Mouse (Mus musculus): ENCODE measurements around the gene Dclk1. TPM values are rescaled to one million over a fixed set of nuclear protein-coding genes. Genes with fewer than 3 reads are reported as not detected.
A peak's percentile ranks its signal among the peaks of the same experiment; 100 is the strongest.

The Dclk1 gene
- total RNA-seq, 2 experiments from 2014 or later: 794 to 803 TPM

DNA sequence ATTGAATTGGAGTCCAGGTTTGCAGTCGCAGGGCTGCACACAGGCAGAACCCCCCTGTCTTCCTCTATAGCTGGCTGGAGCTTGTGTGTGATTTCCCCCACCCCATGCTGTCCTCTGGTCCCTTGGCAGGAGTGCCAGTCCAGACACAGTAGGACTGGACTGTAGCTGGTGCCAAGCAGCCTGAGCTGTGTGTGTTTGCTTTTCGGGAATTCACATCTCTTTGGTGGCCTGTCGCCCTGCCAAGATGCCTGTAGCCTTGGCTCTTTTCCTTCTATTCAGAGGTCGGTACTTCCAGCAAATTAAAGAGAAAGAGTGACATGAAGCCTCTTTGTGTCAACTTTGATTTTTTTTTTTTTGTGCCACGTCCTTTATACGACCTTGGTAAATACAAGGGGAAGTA lies 6.3 kb downstream of the Dclk1 start:
- intact Hi-C loops (cut with DNase I): loop anchor here (10.0 kb wide), 1 partner anchor 94 kb away; no protein-coding TSS in a partner anchor
- DNase-seq: peak; percentile 92

DNA sequence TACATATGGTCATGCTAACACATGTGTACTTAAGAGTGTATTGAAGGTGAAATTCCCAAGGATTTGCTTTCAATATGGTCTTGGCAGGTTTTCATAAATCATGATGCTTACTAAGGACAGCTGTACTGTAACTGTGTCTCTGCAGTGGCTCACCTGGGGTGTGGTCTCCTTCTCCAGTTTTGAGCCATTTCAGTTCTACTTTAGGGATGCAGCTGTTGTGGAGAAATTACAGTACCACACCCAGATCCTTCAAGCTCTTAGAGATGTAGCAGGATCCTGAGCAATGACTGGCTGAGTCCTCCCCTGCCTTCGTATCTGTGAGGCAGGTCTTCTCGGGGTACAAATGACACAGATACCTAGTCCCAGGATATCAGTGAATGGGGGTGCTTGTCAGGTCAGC lies 8.5 kb downstream of the Dclk1 start:
- no peak for DNase-seq
- intact Hi-C loops (cut with DNase I): no loop called here

DNA sequence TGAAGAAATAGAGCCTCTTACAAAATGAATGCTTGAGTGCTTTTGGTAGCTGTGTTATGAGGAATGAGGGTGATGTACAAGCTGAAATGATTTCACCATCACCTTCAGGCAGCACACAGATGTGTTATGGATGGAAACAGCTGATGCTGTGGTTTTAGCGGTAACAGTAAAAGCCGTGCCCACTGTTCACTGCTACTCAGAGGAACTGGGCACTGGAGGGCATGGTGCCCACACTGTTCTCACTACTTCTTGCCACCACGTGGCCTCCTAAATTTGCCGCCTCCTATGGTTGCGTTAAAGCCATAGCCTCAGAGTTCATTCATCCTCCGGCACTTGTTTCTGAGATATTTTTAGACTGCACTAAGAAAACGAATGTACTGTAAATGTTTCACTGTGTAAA lies 18.0 kb downstream of the Dclk1 start:
- intact Hi-C loops (cut with DNase I): no loop called here
- no peak for DNase-seq

DNA sequence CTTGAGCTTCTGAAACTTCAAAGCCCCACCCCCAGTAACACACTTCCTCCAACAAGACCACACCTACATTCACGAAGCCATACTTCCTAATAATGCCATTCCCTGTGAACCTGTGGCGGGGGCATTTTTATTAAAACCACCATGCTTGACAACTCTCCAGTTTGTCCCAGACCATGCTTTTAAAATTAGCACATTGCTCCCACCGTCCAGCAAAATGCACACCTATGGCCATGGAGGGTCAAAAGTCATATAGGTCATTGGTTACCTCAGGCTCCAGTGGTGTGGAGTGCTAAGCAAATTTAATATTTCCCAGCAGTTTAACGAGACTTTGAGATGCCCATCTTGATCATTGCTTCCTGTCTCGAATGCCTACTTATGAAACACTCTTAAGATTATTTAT lies 23.9 kb downstream of the Dclk1 start:
- no peak for DNase-seq
- intact Hi-C loops (cut with DNase I): no loop called here

DNA sequence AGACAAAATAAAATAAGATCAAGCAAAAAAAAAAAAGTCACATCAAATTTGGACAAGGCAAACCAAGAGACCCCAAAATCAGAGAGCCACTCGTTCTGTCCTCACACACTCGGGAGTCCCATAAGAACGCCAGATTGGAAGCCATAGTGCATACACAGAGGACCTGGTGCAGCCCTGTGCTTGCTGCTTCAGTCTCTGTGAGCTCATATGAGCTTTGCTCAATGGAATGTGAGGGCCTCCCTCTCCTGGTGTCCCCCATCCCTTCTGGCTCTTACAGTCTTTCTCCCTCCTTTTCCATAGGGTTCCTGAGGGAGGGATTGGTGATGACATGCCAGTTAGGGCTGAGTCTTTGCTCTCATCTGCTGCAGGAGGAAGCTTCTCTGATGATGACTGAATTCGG lies 27.6 kb downstream of the Dclk1 start:
- intact Hi-C loops (cut with DNase I): no loop called here
- DNase-seq: no peak

DNA sequence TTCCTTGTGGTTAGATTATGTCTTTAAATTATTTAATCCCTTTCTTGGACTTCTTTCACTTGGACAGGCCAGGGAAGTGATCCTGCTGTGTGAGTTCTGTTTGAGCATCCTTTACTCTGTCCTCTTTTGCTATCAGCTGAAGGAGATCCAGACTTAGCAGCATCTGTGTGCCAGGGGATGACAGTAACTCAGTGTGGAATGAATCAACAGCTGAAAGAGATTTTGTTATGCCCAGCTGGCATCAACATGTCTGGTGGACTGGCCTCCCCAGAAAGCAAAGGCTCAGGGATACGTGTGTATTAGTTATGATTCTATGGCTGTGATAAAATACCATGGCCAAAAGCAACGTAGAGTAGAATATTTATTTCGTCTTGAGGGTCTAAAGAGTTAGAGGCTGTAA lies 28.2 kb downstream of the Dclk1 start:
- intact Hi-C loops (cut with DNase I): no loop called here
- DNase-seq: no peak

DNA sequence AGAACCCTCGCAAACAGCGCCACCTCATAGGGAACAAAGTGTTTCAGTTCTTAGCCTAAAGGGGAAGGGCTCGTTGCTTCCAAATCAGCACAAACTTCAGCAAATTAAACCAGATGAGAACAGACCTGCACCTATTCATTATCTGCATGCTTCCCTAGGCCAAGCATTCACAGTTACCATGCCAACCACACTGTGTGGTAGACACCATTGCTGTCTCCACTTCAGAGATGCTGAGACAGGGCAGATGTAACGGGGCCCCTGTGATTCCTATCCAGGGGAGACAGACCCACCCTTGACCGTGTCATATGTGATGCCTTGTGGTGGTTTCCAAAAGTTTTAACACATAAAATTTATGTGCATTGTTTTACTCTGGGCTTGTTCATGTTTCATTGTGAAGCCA lies 28.8 kb downstream of the Dclk1 start:
- no peak for DNase-seq
- intact Hi-C loops (cut with DNase I): no loop called here

DNA sequence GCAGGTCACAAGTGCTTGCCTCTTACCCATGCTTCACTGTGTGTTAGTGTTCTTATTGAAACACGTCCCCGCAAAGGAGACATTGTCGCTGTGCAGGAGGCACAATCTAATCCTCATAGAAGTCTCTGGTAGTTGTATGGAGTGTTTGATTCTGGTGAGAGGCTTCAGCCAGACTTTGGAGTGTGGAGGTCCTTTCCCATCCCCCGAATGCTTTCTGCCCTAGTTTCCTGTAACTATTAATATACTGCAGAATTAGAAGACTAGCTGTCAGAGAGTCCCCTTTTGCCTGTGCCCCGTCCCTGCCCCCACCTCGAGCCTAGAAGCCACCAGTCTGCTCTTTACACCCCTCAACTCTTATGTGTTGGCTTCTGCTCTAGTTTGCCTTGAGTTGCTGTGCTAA lies 30.4 kb downstream of the Dclk1 start:
- intact Hi-C loops (cut with DNase I): no loop called here
- no peak for DNase-seq

DNA sequence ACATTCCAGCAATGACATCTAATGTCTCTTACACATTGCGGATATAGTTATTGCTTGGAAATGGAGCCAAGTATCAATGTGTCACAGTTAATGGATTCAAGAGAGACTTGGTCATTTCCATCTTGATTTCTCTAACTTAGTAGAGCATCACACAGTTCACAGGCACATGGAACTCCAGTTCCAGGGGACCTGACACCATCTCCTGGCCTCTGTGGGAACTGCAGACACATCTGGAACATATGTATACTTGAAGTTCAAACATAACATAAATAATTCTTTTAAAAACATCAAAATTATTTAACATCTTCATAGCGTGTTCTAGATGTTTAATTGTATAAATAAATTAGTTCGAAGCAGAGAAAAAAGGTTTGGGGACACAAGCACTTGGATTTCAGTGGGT lies 34.3 kb downstream of the Dclk1 start:
- intact Hi-C loops (cut with DNase I): no loop called here
- DNase-seq: no peak

DNA sequence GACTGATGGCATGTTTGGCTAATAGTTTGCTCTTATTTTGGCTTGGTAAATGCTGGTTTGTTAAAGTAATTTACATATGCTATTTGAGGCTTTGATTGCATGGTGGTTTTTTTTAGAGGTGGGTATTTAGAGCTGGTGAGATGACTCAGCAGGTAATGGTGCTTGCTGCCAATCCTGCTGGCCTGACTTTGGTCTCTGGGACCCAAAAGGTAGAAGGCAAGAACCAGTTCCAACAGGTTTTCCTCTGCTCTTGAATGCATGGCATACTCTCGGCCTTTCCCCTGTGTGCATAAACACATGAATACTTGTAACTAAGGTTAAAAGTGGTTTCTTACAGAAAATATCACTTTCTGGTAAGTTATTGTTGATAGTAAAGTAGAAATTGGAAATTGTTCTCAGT lies 34.7 kb downstream of the Dclk1 start:
- no peak for DNase-seq
- intact Hi-C loops (cut with DNase I): no loop called here

DNA sequence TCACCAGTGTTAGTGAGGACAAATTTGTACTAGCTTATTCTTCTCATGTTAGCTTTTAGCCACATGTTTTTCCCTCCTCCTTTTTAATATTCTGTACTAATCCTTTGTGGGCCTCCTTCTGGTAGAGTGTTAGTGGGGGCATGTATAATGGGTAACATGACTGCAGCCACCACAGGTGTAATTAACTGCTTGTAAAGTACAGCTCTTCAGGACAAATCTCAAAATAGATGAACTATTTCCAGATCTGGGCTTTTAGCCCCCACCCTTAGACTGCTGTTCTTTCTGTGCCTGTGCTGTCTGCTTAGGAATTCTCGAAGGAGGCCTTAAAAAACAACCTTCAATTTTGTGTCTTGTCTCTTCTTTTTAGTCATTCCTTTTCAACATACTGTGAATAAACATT lies 35.7 kb downstream of the Dclk1 start:
- intact Hi-C loops (cut with DNase I): no loop called here
- DNase-seq: no peak

DNA sequence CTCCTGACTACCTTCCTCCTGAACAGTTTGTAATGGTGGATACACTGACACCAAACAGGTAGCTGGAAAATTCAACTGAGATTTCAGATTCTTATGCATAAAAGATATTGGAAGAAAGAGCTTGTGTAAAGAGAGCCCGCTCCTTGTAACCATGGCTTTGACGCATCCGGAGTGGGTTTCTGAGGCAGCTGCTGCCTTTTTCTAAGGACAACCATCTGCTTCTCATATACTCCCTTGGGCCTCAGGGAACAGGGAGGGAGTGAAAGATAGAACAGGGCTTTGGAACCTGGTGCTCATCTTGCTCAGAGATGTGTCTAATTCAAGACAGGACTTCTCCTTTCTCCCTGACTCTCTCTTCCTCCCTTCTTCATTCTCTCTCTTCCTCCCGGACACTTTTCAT lies 37.8 kb downstream of the Dclk1 start:
- intact Hi-C loops (cut with DNase I): no loop called here

DNA sequence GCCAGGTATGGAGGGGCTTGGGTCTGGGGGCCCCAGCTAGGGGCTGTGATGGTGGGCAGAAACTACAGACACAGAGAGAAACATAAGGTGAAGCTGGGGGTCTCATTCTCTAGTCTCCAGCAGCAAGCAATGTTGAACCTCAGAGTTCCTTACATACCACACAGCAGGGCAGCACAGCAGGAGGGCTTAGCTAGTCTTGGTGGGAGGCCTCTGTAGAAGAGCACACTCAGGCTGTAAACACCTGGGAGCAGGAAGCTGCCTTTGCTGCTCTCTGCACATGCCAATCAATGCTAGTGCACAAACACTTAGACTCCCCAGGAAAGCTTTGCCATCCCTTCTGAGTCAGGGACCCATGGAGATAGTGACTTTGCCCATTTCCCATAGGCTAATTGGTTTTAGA lies 38.3 kb downstream of the Dclk1 start:
- DNase-seq: no peak
- intact Hi-C loops (cut with DNase I): no loop called here

More for the DNA sequence above, 37.8 kb downstream of the Dclk1 start:
- no peak for DNase-seq

DNA sequence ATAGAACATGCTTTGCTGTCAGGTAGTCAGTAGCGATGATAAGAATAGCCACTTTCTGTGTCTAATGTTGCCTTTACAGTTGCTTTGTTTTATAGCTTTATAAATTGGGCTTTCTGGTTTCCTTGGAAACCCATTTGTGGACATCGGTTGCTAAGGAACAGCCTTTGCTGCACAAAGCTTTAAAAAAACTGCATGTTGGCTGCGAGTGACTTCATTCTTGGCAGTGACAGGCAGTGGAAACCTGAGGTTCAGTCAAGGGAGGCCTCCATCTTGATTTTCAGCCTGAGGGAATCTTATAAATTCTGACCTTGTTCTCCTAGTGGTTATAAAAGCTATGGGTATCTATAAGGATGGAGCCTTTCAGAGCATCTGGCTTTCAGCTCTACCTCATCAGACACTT lies 42.1 kb downstream of the Dclk1 start:
- DNase-seq: peak; percentile 47
- intact Hi-C loops (cut with DNase I): no loop called here

DNA sequence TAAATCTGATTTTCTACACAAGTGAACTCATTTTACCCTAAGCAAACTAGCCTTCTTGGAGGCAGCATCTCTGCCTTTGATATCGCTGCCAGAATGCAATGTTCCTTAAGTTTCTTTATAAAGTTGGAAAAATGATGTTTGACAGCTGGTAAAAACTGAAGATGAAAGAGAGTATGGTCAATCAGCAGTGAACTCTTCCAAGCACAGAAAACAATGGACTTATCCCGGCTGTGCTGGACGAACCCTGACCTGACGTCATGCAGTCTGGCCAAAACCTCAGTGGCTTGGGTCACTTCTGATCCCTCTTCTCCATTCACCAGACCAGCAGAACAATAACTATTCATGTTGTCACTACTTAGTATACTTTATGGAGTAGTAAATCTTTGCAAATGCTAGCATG lies 46.6 kb downstream of the Dclk1 start:
- intact Hi-C loops (cut with DNase I): no loop called here
- DNase-seq: no peak

DNA sequence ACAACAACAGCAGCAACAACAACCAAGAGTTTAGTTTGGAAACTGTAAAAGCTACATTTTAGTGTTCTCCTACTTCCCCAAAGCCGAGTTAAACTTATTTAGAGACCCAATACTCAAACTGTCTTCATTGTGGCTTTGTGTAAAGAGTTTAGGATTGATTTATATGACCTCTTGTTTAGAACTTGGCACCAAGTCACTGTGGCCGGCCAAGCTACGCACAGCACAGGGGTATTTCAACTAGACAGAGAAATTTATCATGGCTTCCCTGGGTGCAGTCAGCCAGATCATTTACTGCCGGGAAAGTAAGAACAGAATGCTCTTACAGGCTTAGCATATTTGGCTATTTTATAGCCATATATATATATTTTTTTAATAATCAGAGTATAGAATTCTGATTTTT lies 49.8 kb downstream of the Dclk1 start:
- intact Hi-C loops (cut with DNase I): no loop called here
- no peak for DNase-seq

DNA sequence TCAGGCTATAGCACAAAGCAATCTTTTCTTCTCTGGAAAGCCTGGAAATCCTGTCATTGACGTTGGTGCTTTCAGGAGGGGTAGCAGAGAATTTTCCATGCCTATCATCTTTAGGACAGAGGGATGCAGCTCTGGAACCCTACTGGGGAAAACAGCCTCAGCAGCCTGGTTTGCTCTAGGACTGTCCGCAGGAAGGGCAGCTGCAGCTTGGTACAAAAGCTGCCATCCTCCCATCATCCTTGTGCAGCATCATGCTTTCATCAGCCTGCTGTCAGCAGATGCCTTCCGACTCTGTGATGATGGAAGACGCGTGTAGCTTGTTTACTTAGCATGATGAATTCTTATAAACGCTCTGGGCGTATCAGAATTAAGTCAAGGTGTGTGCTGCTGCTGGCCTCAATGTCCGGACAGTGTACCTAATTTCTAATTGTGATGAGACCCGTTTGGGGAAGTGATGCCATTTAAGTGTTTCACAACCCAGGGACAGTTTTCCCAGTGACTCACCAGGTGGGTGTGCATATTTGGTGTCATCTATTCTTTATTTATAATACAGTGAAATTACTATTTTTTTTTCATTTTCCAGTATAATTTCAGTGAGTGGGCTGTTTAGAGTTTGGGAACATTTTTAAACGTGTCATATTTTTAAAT lies 50.7 kb downstream of the Dclk1 start:
- DNase-seq: no peak
- intact Hi-C loops (cut with DNase I): no loop called here

DNA sequence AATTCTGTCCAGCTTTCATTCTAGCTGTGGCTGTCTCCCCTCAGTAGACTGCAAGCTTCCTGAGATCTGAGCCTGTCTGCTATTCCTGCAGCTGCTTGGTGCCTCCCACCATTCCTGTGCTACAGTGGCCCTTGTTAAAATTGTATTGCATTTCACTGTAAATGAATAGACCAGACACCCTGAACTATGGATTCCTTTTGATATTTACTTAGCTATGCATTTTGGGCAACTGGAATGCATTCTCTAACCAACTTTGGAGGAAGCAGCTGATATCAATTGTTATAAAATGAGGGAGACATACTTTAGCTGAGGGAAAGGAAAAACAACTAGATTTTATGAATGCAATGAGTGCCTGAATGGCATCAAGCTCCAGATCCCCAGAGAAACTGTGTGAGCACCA lies 63.5 kb downstream of the Dclk1 start:
- intact Hi-C loops (cut with DNase I): no loop called here
- DNase-seq: no peak

DNA sequence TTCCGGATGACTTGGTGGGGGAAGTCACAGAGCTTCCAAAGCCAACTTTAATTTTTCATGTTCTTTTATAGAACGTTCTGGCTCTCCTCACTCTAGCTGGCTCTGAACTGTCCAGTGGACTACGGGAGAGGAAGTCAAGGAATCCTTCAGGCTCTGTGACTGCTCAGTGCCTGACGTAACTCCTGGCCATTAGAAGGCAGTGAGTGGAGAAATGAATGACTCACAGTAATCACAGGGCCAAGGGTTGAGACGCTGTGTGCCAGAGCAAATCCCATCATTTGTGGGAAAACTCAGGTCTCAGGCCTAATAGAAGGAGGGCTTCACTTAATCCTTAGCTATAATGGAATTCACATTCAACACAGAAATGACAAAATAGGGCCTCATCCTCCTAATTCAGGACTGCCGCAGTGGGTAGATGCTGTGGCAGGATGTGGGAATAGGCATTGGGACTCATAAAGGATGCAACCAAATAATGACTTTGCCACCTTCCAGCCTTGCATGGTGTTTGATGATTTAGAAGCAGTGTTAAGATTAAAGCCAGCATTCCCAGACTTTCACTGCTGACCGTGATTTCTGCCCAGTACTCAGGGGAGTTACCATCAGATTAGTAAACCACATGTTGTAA lies 65.5 kb downstream of the Dclk1 start:
- DNase-seq: no peak
- intact Hi-C loops (cut with DNase I): no loop called here

DNA sequence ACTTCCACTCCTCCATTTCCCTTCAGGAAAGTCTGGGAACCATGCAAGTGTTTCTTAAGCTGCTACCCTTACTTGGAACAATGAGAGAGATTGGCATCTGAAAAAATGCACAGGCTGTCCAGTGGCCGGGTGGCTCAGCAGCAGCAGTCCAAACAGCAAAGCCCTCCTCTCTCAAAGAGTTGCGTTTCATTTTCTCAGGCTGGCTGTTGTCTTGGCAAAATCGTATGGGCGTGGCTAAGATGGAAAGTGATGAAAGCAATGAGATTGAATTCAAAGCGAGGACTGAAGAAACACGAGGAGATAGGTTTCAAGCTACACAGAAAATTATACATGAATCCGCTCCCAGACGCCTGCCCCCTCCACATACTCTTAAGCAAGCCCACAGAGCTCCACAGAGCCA lies 67.8 kb downstream of the Dclk1 start:
- no peak for DNase-seq
- intact Hi-C loops (cut with DNase I): no loop called here

DNA sequence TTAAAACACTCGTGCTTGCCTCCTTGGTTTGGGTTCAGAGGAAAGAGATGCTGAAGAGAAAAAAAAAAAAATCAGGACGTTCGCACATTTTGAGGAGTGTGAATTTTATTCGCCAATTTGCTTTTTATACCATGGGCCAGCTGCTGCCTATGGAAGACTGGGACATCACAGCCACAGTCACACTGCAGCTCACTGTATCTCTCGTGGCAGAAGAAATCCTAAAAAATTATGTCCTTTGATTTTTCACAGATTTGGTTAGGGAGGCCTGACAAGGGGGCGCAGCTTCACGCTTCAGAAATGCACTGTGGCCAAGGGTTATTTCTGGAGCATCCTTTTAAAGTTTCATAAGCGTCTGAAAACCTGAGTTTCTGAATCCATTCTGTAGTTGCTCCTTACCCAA lies 73.7 kb downstream of the Dclk1 start:
- DNase-seq: no peak
- intact Hi-C loops (cut with DNase I): no loop called here

DNA sequence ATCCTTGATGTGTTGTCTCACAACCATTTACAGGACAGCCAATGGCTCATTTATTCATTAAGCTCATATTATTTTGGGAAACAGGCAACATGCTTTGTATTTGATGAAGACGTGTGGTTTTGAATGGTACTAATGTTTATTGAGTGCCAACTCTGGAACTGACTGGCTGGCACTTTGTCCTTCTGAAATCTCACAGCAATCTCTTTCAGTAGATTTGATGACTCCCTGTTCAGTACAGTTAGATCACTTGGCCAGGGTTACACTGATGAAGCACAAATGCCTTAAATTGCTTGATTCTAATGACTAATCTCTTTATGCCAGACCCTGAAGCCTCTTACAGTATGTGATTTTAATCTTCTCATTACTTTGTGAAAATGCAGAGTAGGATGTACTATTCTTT lies 75.9 kb downstream of the Dclk1 start:
- no peak for DNase-seq
- intact Hi-C loops (cut with DNase I): no loop called here

DNA sequence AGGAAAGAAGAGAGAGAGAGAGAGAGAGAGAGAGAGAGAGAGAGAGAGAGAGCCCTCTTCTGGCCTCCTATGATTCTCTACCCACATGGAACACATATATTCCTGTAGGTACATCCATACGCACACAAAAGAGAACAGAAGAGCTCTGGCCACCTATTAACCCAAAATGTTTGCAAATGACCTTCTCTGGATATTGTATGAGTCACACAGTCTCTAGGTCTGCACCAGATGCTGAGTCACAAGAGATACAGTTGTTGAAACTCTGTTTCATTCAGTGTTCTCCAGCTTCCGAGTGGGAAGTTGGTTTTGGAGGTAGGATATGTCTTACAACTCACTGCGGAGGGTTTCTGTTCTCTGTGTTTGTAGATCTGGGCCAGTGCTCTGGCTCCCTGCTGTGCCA lies 78.4 kb downstream of the Dclk1 start:
- intact Hi-C loops (cut with DNase I): no loop called here
- DNase-seq: no peak
